Mouse (Mus musculus): Measurements from ENCODE around the gene Phactr3.

DNA sequence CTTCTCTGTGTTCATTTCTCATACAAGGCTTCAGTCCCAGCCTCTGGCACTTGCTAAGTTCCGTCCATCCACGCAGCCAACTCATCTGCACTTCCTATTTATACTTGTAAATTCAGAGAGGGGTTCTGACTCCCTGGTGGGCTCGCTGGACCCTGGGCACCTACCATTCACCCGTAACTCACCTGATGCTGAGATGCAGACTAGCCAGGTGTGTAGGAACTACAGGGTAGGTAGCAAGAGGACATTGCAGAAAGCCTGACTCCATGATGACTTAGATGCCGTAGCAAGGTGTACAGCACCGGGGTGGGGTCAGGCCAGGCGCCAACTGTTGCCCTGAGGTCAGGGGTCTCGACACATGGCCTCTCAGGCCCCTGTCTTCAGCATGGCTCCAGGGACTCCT lies 6.7 kb downstream of the Phactr3 start:
- TF ChIP-seq CTCF (IDR thresholded peaks at IDR 0.05) (no peak), EP300 (IDR thresholded peaks at IDR 0.05) (no peak)
